Mouse (Mus musculus) cortical plate, adult 2 months (tissue): ENCODE results near the gene Fam114a2. TPM values are rescaled to one million over a fixed set of nuclear protein-coding genes. Genes with fewer than 3 reads are reported as not detected.
A peak's percentile ranks its signal among the peaks of the same experiment; 100 is the strongest.
"Not testable (repeated sequence)": the region's sequence is repeated elsewhere in the genome, so short reads cannot be mapped to it uniquely, and the experiment has no call there.

ENCODE experiments used
- H3K27ac ChIP-seq: fragments of 200-500 bp; 2 replicates; pipeline ENCODE4 v1.5.1; 2012; ENCODE audit warnings: low read length, control low read depth, inconsistent platforms; ENCODE audit not compliant: insufficient read depth
- H3K4me1 ChIP-seq: fragments of 200-500 bp; 2 replicates; pipeline ENCODE4 v1.6.1; 2011; ENCODE audit warnings: low read length; ENCODE audit not compliant: control insufficient read depth, insufficient read depth
- H3K4me3 ChIP-seq: fragments of 200-500 bp; 2 replicates; pipeline ENCODE4 v1.5.1; 2011; ENCODE audit warnings: mild to moderate bottlenecking, low read length, control low read depth; ENCODE audit not compliant: insufficient read depth
- CTCF ChIP-seq: fragments of 200-500 bp; IDR thresholded peaks from 2 replicates; pipeline ENCODE4 v1.5.1; 2011; ENCODE audit warnings: mild to moderate bottlenecking, control low read depth, low read length; ENCODE audit not compliant: insufficient read depth; ENCODE audit errors: extremely low read depth
- POLR2A ChIP-seq: fragments of 200-500 bp; IDR thresholded peaks from 2 replicates; pipeline ENCODE4 v1.6.1; 2011; ENCODE audit warnings: mild to moderate bottlenecking, low read length, control low read depth; ENCODE audit not compliant: insufficient read depth; ENCODE audit errors: extremely low read depth
- polyA plus RNA-seq: library from polyadenylated mRNA; depleted of rRNA; stranded (reverse); fragments of >200 nt; gene quantifications from 2 replicates; pipeline ENCODE4 v1.2.3, GENCODE M21; 2012; rRNA removed

The Fam114a2 gene
- 37.6 and 38.9 TPM in 2 replicates for polyA plus RNA-seq

DNA sequence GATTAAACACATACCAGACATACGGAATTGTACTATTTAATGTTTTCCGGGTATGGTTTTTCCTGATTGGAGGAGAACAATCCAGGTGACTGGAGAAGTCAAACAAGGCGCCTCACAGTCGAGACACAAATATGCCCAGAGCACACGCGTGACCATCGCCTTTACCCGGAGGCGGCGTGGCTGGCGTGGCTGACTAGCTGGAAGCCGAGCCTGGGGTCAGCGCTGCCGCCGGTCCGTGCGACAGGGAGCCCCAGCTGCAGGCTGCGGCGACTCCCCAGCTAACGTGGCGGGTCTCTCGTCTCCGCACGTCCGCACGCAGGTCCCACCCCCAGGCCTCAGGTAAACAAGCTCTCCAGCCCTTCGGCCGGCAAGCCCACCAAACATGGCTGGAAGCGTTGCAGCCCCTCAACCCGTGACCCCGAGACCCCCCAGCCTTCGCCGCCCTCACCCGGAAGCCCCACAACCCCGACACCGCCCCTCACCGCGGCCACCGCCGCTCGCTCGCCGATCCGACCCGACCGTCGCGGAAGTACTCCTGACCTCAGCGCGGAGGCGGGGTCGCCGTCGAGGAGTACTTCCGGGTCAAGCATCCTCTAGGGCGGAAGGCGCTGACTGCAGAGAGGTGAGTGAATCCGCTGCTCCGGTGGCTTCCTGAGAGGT is at the start of gene Fam114a2, which contains the start of gene Mfap3:
TSS of gene Fam114a2 (minus strand) at position 527 of the 660 bp plus-strand sequence.
TSS of gene Mfap3 (plus strand) at position 574 of the 660 bp plus-strand sequence.
- Histone ChIP-seq H3K4me3 (peak within 1 kb of the TSS; percentile 78), H3K27ac (no peak within 1 kb of the TSS), H3K4me1 (peaks cover 4% of the 10 kb centered on the region; the same call in 1 of the 2 replicates)
- TF ChIP-seq CTCF = no peak
- TF ChIP-seq POLR2A = peak; percentile 85

GRCm38 (mm10) chr11:57566091-57567035 is 47.9 kb upstream of the Fam114a2 start:
- Histone ChIP-seq H3K4me1 (no peaks in the 10 kb centered on the region; the same call in 1 of the 2 replicates), H3K27ac (no peak overlapping the region), H3K4me3 (no peak overlapping the region)
- TF ChIP-seq POLR2A (no peak), CTCF (no peak)

DNA sequence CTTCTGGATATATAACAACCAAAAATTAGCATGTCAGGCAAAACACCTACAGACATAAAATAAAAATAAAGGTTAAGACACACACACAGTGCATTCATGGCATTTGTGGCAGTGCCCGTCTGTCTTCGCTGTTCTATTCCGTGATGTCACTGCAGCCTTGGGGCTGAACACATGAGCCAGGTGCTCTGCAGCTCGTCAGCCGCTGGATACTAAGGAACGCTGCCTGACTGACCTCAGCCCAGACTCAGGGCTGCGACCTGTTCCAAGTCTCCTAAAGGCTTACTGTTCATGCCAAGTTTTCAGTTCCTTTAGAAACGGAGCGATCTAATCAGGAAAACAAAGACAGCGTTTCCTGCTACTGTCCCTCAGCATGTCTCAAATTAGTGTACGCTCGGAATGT is 46.1 kb upstream of the Fam114a2 start:
- TF ChIP-seq CTCF = no peak
- no peak for TF ChIP-seq POLR2A
- H3K27ac ChIP-seq = no peak overlapping the region
- H3K4me1 ChIP-seq = no peaks in the 10 kb centered on the region; the same call in 1 of the 2 replicates
- H3K4me3 ChIP-seq = no peak overlapping the region

- H3K4me1 ChIP-seq, H3K4me3 ChIP-seq, H3K27ac ChIP-seq: not testable (repeated sequence)
Observed at GRCm38 (mm10) chr11:57557936-57558335, 39.5 kb upstream of the Fam114a2 start.

DNA sequence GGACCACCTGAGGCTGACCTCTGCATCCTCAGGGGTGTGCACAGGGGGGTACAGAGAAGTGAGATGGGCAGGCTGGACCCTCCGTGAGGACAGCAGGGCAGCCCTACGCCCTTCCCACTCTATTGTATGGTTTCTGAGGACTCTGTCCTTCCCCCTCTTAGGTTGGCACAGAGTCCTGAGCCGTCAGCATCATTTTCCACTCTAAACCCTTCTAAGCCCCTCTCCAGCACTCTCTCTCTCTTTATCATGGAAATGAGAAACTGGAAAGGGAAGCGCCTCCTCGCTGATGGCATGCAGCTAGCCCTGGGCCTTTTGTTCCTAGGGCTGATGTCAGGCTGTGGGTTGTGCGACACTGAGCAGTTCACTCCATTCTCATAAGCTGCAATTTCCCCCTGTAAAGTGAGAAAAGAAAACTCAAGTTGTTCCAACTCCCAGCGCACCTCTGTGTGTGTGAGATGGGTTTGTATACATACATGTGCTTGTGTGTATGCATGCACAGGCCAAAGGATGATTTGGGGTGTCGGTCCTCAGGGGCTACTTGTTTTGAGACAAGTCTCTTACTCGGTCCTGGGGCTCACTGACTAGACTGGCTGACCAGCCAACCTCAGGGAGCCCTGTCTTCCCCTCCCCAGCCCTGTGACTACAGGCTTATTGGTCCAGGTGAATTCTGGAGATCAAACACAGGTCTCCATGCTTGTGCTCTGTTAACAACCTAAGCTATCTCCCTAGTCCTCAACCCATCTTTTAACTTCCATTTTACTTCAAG is 34.8 kb upstream of the Fam114a2 start:
- TF ChIP-seq CTCF (no peak), POLR2A (no peak)
- H3K4me3 ChIP-seq = no peak overlapping the region
- H3K4me1 ChIP-seq = no peaks in the 10 kb centered on the region
- H3K27ac ChIP-seq = no peak overlapping the region

DNA sequence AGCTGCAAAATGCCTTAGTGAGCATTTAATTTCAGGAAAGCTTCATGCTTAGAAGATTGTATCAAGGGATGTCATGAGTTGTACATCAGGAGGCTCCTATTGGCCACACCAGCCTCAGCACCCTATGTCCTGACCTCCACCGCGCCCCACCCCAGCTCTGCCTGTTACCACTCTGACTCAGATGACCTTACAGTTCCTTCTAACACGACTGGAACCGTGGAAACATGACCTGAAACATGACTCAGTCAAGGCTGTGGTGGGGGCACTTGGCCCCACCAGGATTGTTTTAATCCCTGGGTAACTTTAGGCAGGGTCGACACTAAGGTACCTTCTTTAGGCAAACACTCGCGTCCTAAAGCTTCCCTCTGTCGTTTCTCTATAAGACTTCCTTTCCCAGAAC is 32.6 kb upstream of the Fam114a2 start:
- Histone ChIP-seq H3K27ac (no peak overlapping the region), H3K4me3 (no peak overlapping the region), H3K4me1 (no peaks in the 10 kb centered on the region)
- no peak for TF ChIP-seq POLR2A
- no peak for TF ChIP-seq CTCF

DNA sequence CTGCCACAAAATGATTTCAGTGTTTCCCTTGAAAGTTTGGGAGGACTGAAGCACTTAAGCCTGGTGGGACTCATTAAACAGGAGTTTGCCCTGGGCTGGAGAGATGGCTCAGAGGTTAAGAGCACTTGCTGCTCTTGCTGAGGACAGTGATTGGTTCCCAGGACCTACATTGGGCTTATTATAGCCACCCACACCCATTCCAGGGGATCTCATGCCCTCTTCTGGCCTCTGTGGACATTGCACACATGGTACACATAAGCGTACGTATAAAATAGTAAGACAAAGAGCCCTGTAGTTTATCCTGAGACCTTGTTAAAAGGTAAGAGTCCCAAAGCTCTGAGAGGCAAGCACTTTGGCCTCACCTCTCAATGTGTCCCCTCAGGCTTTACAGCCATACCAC is 31.8 kb upstream of the Fam114a2 start:
- H3K4me1 ChIP-seq = no peaks in the 10 kb centered on the region
- no peak overlapping the region for H3K27ac ChIP-seq
- TF ChIP-seq POLR2A = no peak
- TF ChIP-seq CTCF = no peak
- H3K4me3 ChIP-seq = no peak overlapping the region

DNA sequence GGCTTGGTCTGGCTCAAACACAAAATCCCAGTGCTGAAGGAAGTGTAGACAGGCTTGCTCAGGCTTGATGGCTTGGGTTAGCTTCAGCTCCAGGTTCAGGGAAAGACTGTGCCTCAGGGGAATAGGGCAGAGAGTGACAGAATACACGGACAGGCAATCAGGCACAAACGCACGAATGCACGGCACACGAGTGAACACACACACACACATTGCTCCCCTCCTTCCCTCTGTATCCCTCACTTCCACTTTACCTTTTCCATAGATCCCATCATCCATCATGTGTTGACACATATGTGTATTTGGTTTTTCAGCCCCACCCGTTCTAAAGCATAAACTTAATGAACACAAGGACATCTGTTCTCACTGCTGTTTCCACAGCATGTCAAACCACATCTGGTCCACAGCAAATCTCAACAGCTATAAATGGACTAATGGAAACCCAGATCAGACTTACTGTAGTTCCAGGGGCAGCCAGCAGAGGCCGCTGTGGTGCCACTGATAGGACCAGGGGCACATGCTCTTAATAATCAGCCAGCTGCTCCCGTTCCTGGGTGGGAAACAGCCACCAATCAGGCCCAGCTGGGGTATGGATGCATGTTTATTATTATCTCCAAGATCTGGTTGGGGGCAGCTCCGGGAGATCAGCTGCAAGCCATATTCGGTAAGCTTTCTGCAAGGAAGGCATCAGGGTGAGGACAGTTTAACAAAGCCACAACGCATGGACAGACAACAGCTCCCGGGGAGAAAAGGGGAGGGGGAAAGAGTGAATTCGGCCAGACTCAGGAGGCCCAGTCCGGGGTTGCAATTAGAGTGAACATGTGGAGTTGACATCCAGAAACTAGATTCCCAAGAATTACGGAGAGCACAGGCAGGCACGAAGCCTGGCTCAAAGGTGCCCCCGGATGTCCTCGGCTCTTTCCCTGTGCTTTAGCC is 30.5 kb upstream of the Fam114a2 start:
- TF ChIP-seq POLR2A (no peak), CTCF (peak; percentile 93)
- Histone ChIP-seq H3K27ac (no peak overlapping the region), H3K4me3 (no peak overlapping the region), H3K4me1 (no peaks in the 10 kb centered on the region)
